Mouse (Mus musculus): Measurements from ENCODE around the gene Tmem109. TPM values are rescaled to one million over a fixed set of nuclear protein-coding genes. Genes with fewer than 3 reads are reported as not detected.

Tmem109 gene
- total and polyA plus RNA-seq, 3 experiments: 17.9 to 51.5 (median 32.9) TPM

DNA sequence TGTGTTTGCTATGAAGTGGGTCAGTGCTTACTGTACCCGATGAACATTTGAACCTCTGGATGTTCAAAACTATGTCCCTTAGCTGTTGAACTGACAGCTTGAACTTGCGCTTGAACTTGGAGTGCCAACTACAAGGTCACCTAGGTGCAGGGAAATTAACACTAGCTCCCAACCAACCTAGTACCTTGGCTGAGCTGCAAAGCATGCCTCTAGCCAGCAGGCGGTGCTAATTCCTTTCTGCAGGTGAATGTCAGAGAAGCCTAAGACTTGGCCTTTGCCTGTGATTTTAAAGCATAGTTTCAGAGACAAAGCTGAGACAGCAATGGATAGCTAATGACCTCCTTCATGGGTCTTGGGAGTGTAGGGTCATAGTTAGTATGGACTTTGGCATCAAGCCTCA is 26.1 kb upstream of the Tmem109 start:
- Histone ChIP-seq H3K27me3 (replicated peaks) (no peaks in the 10 kb centered on the region), H3K4me1 (ENCODE audit: control insufficient read depth in 1 of 2, insufficient read depth in 2 of 2) (no peaks in the 10 kb centered on the region), H3K9ac (ENCODE audit: insufficient read depth, low read depth) (no peak overlapping the region), H3K36me3 (replicated peaks in 1 of 2; ENCODE audit: control insufficient read depth in 1 of 2, insufficient read depth in 1 of 2, low read length in 1 of 2) (peaks cover 48 to 72% of the 10 kb centered on the region in 2 experiments), H3K4me2 (ENCODE audit: insufficient read depth, low read depth, poor library complexity, severe bottlenecking) (no peak overlapping the region), H3K79me2 (replicated peaks; ENCODE audit: control insufficient read depth, extremely low read depth, insufficient read depth, poor library complexity, severe bottlenecking) (no peaks in the 10 kb centered on the region), H3K4me3 (replicated peaks in 1 of 3; ENCODE audit: low read depth in 2 of 3, low read length in 2 of 3, poor library complexity in 1 of 3) (no peak overlapping the region), H3K27ac (ENCODE audit: insufficient read depth, low read depth) (no peak overlapping the region), H3K9me3 (replicated peaks; ENCODE audit: low read length) (no peaks in the 10 kb centered on the region)
- TF ChIP-seq POLR2A (IDR thresholded peaks at IDR 0.05; ENCODE audit: low read depth, low read length) (no peak), KAT2A (IDR thresholded peaks at IDR 0.05; ENCODE audit: insufficient replicate concordance, low read length) (no peak), MYC (IDR thresholded peaks at IDR 0.05; ENCODE audit: low read depth, low read length) (0 out of 2 replicates have a peak, but pooled peaks have one; percentile 39), BHLHE40 (IDR thresholded peaks at IDR 0.05; ENCODE audit: low read depth, low read length) (no peak), MAX (IDR thresholded peaks at IDR 0.05; ENCODE audit: low read length) (no peak), USF2 (conservative IDR thresholded peaks at IDR 0.05; ENCODE audit: low read depth, low read length) (no peak), SMC3 (IDR thresholded peaks at IDR 0.05; ENCODE audit: low read depth, low read length) (peak; percentile 95), GABPA (IDR thresholded peaks at IDR 0.05; ENCODE audit: insufficient replicate concordance, low read depth, low read length) (no peak), JUND (conservative IDR thresholded peaks at IDR 0.05; ENCODE audit: low read depth, low read length) (peak; percentile 12; the same call in 1 of the 2 replicates), ELF1 (IDR thresholded peaks at IDR 0.05; ENCODE audit: low read depth, low read length) (no peak), TBP (conservative IDR thresholded peaks at IDR 0.05; ENCODE audit: low read depth, low read length) (no peak), ZKSCAN1 (IDR thresholded peaks at IDR 0.05; ENCODE audit: borderline replicate concordance, low read depth, low read length) (no peak), TCF12 (IDR thresholded peaks at IDR 0.05; ENCODE audit: low read depth, low read length) (no peak), CHD1 (IDR thresholded peaks at IDR 0.05; ENCODE audit: low read depth, low read length) (no peak), ZC3H11A (IDR thresholded peaks at IDR 0.05; ENCODE audit: low read depth, low read length) (peak; percentile 56), JUN (IDR thresholded peaks at IDR 0.05; ENCODE audit: insufficient read depth, low read depth, low read length) (no peak), NRF1 (IDR thresholded peaks at IDR 0.05; ENCODE audit: low read depth, low read length) (no peak), USF1 (IDR thresholded peaks at IDR 0.05; ENCODE audit: low read depth, low read length) (no peak), CHD2 (IDR thresholded peaks at IDR 0.05; ENCODE audit: low read length) (no peak), CTCF (conservative IDR thresholded peaks at IDR 0.05 in 1 of 2, IDR thresholded peaks at IDR 0.05 in 1 of 2; ENCODE audit: low read depth in 2 of 2, low read length in 2 of 2) (peak; percentile 94 to 98), SIN3A (IDR thresholded peaks at IDR 0.05; ENCODE audit: low read length) (0 out of 2 replicates have a peak, but pooled peaks have one; percentile 33), RAD21 (IDR thresholded peaks at IDR 0.05; ENCODE audit: low read depth, low read length) (peak; percentile 89), MAZ (IDR thresholded peaks at IDR 0.05; ENCODE audit: low read depth, low read length) (no peak), E2F4 (IDR thresholded peaks at IDR 0.05; ENCODE audit: insufficient replicate concordance, low read depth, low read length) (no peak), IRF4 (IDR thresholded peaks at IDR 0.05; ENCODE audit: low read depth, low read length) (0 out of 2 replicates have a peak, but pooled peaks have one; percentile 16), ETS1 (conservative IDR thresholded peaks at IDR 0.05; ENCODE audit: low read depth, low read length) (no peak), ZNF384 (IDR thresholded peaks at IDR 0.05; ENCODE audit: low read depth, low read length) (no peak), HCFC1 (IDR thresholded peaks at IDR 0.05; ENCODE audit: low read depth, low read length) (no peak), MAFK (IDR thresholded peaks at IDR 0.05; ENCODE audit: insufficient replicate concordance, low read length) (no peak), EP300 (IDR thresholded peaks at IDR 0.05; ENCODE audit: low read length) (no peak), MEF2A (IDR thresholded peaks at IDR 0.05; ENCODE audit: borderline replicate concordance, low read depth, low read length) (no peak), UBTF (IDR thresholded peaks at IDR 0.05; ENCODE audit: low read depth, low read length) (no peak), POLR2AphosphoS2 (IDR thresholded peaks at IDR 0.05; ENCODE audit: low read depth, low read length) (peak; percentile 34; the same call in 1 of the 2 replicates), RCOR1 (conservative IDR thresholded peaks at IDR 0.05; ENCODE audit: low read depth, low read length) (no peak; the same call in 1 of the 2 replicates), MXI1 (IDR thresholded peaks at IDR 0.05; ENCODE audit: low read depth, low read length) (no peak), ZMIZ1 (IDR thresholded peaks at IDR 0.05; ENCODE audit: low read depth, low read length) (peak; percentile 36; the same call in 1 of the 2 replicates), PAX5 (IDR thresholded peaks at IDR 0.05; ENCODE audit: low read length) (no peak), NELFE (IDR thresholded peaks at IDR 0.05; ENCODE audit: low read depth, low read length) (peak; percentile 38; the same call in 1 of the 2 replicates)
- in situ Hi-C loops (cut with MboI; ENCODE audit: low pct_ligation_motif_present, low pct_unique_long_range_greater_than_20kb, low sequenced_read_pairs) (no loop called here), dilution Hi-C loops (cut with MboI; ENCODE audit: extremely low pct_ligation_motif_present, extremely low pct_unique_long_range_greater_than_20kb, low sequenced_read_pairs) (no loop called here)
- peak; percentile 62 for DNase-seq (ENCODE audit: extremely low read depth)
